Mouse (Mus musculus) WW6 (cell line): Measurements from ENCODE around the gene Aars.
A peak's percentile ranks its signal among the peaks of the same experiment; 100 is the strongest.
"Not testable (repeated sequence)": the region's sequence is repeated elsewhere in the genome, so short reads cannot be mapped to it uniquely, and the experiment has no call there.

Experiments
- DNase-seq: peaks from one replicate; pipeline ENCODE4 v3.0.0-alpha.2; 2013; ENCODE audit warnings: low read depth, low spot score

Aars gene

GRCm38 (mm10) chr8:111032916-111033315 is at the start of gene Aars:
TSS of gene Aars (plus strand) at chr8:111033144.
- no peak for DNase-seq

GRCm38 (mm10) chr8:110987805-110988744 is 44.9 kb upstream of the Aars start:
- DNase-seq, result no peak

GRCm38 (mm10) chr8:110990017-110990416 is 42.9 kb upstream of the Aars start:
- DNase-seq, result no peak

GRCm38 (mm10) chr8:110996641-110997430 is 36.1 kb upstream of the Aars start:
- no peak for DNase-seq

- DNase-seq, result peak; percentile 78
These were observed 35.1 kb upstream of the Aars start, which contains the start of gene Ddx19a for GRCm38 (mm10) chr8:110997547-110998531. TSS of gene Ddx19a (minus strand) at chr8:110997800.

GRCm38 (mm10) chr8:111010230-111010991 is 22.5 kb upstream of the Aars start:
- not testable (repeated sequence) for DNase-seq

GRCm38 (mm10) chr8:111026609-111027008 is 6.3 kb upstream of the Aars start:
- not testable (repeated sequence) for DNase-seq

GRCm38 (mm10) chr8:111027391-111027937 is 5.5 kb upstream of the Aars start:
- no peak for DNase-seq

- DNase-seq, result no peak
These were observed 3.4 kb upstream of the Aars start for GRCm38 (mm10) chr8:111029589-111029988.

GRCm38 (mm10) chr8:111030045-111030444 is 2.9 kb upstream of the Aars start:
- no peak for DNase-seq

- no peak for DNase-seq
These were observed 1.4 kb upstream of the Aars start, which contains the start of gene Ddx19b for GRCm38 (mm10) chr8:111031572-111031971. TSS of gene Ddx19b (minus strand) at chr8:111031751.

GRCm38 (mm10) chr8:111033482-111034215 is 705 bp downstream of the Aars start:
- peak; percentile 100 for DNase-seq

- DNase-seq, result no peak
These were observed 1.3 kb downstream of the Aars start for GRCm38 (mm10) chr8:111034276-111034675.

GRCm38 (mm10) chr8:111036591-111036990 is 3.6 kb downstream of the Aars start:
- no peak for DNase-seq

GRCm38 (mm10) chr8:111042546-111042945 is 9.6 kb downstream of the Aars start:
- no peak for DNase-seq

GRCm38 (mm10) chr8:111044003-111044734 is 11.2 kb downstream of the Aars start:
- no peak for DNase-seq

- DNase-seq, result no peak
These were observed 15.8 kb downstream of the Aars start for GRCm38 (mm10) chr8:111048694-111049093.

- no peak for DNase-seq
These were observed 16.2 kb downstream of the Aars start for GRCm38 (mm10) chr8:111049106-111049505.
